Mouse (Mus musculus) common myeloid progenitor, adult 5-6 weeks (primary cell): ENCODE results near the gene Lpin3. TPM values are rescaled to one million over a fixed set of nuclear protein-coding genes. Genes with fewer than 3 reads are reported as not detected.

ENCODE experiments used
- ATAC-seq: replicated peaks from 2 replicates; pipeline ENCODE4 v1.8.0; 2016; ENCODE audit warnings: low read depth, mild to moderate bottlenecking, moderate TSS enrichment, inconsistent platforms; ENCODE audit not compliant: poor library complexity, severe bottlenecking
- total RNA-seq: library from RNA; stranded (forward); fragments of 200-1000, 187-1606 nt; gene quantifications from 2 replicates; pipeline ENCODE4 v1.2.3, GENCODE M21; 2017

The Lpin3 gene
- total RNA-seq, 1 experiment from 2014 or later, result not detected

DNA sequence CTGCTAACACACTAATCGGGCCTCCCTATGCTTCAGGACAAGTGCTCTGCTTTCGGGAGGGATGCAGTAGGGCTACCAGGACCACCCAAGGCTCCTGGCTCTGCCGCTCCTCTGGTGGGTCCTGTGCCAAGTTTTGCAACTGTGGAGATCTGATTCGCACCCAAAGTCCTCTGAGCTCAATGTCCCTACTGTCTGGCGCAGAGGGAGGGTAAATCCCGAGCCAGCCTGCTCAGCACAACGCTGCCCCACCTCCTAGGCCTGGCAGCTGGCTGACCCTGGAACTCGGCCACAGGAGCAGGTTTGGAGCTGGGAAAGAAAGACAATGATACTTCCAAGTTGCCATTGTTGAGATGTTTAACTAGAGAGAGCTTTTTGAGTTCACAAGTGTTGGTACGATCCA lies 44.7 kb downstream of the Lpin3 start:
- no peak for ATAC-seq

DNA sequence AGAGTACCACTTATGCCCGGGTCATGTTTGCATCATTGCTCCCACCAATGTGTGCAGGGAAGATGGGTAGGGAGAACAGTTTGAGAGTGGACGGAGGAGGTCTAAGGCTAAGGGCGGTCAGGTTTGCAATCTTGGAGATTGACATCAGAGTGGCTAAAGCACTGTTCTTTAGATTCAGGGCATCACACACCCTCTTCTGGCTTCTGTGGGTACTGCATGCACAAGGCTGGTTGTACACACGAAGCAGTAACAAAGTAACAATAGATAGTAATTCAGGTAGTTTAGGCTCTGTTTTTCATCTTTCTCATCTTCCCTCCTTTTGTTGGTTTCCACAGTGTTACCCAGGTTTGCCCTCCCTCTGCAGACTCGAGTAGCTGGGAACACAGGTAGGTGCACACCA lies 50.9 kb downstream of the Lpin3 start:
- ATAC-seq, result no peak

DNA sequence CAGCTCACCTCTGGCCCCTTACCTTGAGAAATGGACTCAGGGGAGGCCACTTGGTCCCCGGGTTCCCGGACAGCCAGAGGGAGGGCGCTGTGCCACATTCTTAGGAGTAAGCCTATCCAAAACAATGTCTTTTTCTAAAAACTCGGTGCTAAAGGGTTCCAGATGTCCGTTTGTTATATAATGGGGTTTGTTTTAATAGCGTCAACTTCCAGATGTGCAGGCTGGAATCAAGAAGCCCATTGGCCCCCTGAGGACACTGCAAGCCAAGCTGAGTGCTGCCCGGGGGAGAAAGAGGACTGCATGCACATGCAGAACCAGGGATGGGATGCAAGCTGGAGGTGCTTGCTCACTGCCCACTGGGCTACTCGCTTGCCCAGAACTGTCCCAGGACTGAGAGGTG lies 51.9 kb downstream of the Lpin3 start:
- ATAC-seq, result no peak

DNA sequence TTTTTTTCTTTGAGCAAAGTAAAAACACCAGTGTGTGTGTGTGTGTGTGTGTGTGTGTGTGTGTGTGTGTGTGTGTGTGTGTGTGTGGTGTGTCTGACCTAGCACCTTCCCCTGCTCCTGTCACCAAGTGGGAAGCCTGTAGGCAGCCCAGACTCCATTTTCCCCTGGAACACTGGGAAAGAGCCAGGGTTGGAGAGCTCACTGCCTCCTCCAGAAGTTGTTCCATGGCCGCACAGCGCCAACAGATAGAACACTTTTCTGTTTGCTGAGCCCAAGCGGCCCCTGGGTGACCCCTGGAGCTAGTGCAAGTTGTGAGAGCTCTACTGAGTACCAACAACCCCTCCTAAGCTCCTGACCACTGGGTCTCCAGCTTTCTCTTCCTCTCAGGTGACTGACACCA lies 52.5 kb downstream of the Lpin3 start:
- ATAC-seq, result no peak

DNA sequence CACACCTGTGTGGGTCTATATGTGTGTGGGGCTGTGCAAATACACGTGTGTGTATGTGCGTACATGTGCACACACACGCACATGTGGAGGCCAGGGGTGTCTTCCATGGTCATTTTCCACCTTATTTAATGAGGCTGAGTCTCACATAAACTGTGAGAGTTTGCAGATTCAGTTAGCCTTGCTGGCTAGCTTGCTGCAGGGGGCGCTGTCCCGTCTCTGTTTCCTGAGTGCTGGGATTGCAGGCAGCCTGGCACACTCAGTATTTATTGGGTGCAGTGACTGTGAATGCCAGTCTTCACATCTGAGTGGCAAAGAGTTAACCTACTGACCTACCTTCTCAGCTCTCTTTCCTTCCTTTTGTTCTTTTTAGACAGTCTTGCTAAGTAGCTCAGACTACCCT lies 53.4 kb downstream of the Lpin3 start:
- 0 out of 2 replicates have a peak, but pooled peaks have one; percentile 45 for ATAC-seq

DNA sequence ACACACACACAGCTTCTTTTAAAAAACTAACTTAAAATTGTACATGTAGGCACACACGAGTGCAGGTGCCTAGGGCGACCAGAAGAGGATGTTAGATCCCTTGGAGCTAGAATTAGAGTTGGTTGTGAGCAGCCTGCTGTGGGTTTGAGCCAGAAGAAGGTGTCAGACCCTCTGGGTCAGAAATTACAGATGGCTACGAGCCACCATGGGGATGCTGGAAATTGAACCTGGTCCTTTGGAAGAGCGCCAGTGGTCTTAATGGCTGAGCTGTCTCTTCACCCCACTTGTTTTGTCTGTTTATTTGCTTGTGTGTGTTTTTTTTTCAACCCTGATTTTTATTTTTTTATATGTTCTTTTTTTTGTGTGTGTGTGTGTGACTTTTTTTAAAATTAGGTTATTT lies 54.0 kb downstream of the Lpin3 start:
- ATAC-seq, result no peak

DNA sequence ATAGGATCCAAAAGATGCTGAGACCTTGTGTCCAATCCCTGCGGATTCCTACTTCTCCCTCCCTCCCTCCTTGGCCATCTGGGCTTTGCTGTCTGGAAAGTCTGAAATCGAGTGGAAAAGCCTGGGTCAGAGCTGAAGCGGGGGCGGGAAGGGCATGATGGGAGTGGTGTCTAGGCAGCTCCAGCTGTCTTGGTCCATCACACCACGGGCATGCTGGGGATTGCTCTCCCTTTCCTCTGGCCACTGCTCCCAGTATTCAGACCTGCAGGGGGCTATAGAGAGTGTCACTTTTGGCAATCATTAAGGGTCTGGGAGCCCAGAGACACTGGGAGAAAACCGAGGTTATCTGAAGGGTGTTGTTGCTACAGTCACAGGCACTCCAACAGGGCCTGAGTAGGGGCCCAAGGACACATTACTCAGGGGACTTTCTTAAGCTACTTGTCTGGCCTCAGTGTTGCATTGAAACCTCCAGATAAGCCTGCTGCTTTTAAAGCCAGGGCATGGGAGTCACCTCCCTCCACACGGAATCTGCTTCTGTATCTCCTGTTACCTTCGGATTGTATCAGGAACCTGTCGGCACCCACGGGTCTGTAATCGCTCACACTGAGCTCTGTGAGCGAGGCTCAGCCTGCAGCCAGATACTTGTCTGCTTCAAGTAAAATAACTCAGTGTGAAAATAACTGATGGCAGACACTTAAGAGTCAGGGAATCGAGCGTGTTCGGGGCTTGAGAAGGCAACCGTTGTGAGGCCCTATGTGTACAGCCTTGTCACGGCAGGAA lies 60.6 kb downstream of the Lpin3 start:
- ATAC-seq, result no peak

DNA sequence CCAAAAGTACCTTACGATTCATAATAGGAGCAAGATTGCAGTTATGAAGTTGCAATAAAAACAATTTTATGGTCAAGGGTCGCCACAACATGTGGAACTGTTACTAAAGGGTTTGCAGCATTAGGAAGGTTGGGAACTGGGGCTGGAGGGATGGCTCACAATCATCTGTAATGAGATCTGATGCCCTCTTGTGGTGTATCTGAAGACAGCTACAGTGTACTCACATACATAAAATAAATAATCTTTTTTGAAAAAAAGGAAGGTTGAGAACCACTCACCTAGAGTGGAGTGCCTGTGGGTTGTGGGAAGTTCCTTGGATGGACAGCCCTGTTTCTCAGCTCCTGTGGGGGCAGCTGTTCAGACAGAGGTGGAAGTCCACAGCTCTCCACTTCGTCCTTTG lies 62.0 kb downstream of the Lpin3 start:
- no peak for ATAC-seq

DNA sequence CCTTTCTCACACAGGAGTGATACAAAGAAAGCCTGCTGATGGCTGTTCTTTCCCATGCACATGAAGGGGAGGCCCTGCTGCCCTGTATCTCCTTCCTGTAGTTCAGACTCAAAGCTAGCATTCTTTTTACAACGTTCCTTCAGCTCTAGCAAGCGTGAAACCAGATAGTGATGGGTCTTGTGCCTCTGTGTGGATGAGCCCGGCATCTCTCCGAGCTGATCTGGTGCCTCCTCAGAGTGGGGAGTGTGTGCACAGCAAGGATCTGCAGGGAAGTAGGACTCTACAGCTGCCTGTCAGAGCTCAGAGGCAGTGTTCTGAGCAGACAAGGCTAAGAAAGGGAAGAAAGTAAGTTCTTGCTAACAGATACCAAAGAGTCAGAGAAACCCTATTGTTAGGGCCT lies 71.1 kb downstream of the Lpin3 start:
- no peak for ATAC-seq

DNA sequence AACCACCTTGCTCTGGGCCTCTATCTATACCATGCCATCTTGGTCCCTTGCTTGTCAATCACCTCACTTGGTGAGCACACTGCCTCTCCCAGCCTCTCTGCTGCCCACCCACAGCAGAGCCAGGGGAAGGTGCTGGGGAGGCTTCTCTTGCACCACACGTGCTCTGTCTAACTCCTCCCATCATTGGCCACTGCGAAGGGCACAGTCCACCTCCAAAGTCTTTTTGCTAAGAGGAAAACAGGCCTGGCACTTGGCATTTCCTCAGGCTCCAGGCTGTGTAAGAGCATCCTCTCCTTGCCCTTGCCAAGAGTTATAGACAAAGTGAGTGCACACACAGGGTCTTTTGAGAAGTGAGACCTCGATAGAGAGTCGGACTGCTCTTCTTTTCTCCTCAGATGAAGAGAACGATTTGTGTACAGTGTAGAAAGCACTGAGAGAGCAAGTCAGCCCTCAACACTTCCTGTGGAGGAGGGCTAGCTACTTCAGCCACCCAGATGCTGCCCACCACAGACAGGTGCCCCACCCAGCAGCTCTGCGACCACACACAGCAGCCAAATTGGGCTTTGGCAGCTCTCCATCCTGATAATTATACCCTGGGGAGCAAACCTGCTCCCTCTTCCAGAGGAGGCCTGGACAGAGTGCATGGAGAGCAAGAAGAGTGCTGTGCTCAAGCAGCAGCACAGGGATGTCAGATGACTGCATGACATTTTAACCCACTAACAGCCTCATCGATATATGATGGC lies 72.8 kb downstream of the Lpin3 start:
- 0 out of 2 replicates have a peak, but pooled peaks have one; percentile 23 for ATAC-seq

DNA sequence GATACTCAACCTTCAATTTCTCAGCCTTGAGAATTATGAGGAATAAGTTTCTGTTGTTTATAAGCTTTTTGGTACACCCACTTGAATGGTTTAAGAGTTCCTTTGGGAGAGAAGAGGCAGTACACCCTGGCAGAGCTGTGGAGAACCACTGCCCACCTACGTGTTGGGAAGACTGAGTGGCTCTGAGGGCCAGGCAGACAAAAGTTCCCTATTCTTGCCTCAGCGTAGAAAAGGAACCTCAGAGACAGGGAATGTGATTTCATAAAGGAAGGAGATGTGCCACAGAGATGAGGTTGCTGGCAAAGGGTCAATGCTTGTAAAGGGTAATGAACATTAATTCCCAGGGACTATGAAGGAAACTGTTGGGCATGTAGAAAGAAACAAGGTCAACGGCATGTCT lies 74.1 kb downstream of the Lpin3 start:
- ATAC-seq, result no peak

DNA sequence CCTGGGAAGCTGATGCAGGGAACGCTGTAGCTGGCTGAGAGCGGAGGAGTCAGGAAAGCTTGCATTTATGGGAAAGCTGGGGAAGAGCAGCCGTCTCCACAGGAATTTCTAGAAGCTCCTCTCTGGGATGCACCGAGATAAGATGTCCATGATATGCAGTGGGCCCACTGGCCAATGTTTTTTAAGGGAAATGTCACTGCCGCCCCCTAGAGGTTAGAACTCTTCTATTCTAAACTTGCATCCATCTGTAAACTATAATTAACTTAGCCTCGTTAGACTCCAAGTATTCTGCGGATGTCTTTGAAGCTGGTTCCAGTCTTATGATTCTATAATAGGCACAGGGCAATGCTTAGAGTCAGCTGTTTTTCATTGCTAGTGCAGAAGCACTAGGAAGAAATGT lies 74.9 kb downstream of the Lpin3 start:
- ATAC-seq, result no peak

Other genes starting within 250 kb of the Lpin3 start
- 160 and 201 TPM in 2 replicates for gene Top1, start 234.8 kb upstream of the Lpin3 start, total RNA-seq
- 35.5 and 41.5 TPM in 2 replicates for gene Plcg1, start 149.4 kb upstream of the Lpin3 start, total RNA-seq
- 4.1 and 4.5 TPM in 2 replicates for gene Zhx3, start 7.7 kb upstream of the Lpin3 start, total RNA-seq
- gene Emilin3, start 31.7 kb downstream of the Lpin3 start, total RNA-seq, result not detected in 2 replicates
- gene Chd6, start 228.4 kb downstream of the Lpin3 start, total RNA-seq, result 59.1 and 67.6 TPM in 2 replicates